In genomic region chr16:41124361-41124760, GRCm38 (mm10) we compare ENCODE assay signal across 29 mouse cellular contexts.
"Had no signal": no experiment of that assay in that cellular context is flagged by ENCODE, and none has a peak within 500 bp of the region (broad histone marks: within the 10 kb centered on the region; RNA-seq: fewer than 3 reads in every experiment).

No protein-coding gene starts in this region.

- H3K4me1 ChIP-seq: embryonic facial prominence, embryonic 12.5 days; embryonic facial prominence, embryonic 13.5 days; embryonic facial prominence, embryonic 15.5 days; forebrain, embryonic 12.5 days; forebrain, embryonic 13.5 days had no signal

- DNase-seq: cerebellum, adult 18-20 months; cerebellum, adult 2 months; cerebellum, adult 8-10 months; cerebellum, adult 9-10 months; cerebellum, adult 9-11 months; cerebellum, postnatal 10 days; cerebellum, postnatal 14 days; cerebellum, postnatal 25 days; cerebellum, postnatal 36 days; embryo, embryonic 11 days; forebrain, postnatal 0 days; gastrocnemius, adult 2 months; gastrocnemius, postnatal 10 days; gastrocnemius, postnatal 14 days; gastrocnemius, postnatal 25 days; gastrocnemius, postnatal 36 days; heart, adult 11 months; heart, adult 18-20 months; heart, adult 2 months had no signal

- H3K4me3 ChIP-seq: embryonic facial prominence, embryonic 10.5 days; embryonic facial prominence, embryonic 12.5 days; embryonic facial prominence, embryonic 13.5 days; embryonic facial prominence, embryonic 15.5 days; erythroblast, embryonic 14.5 days; forebrain, embryonic 10.5 days; forebrain, embryonic 12.5 days; forebrain, embryonic 13.5 days; gastrocnemius, adult 2 months; heart, adult 2 months had no signal

- ATAC-seq: forebrain, embryonic 13.5 days; forebrain, embryonic 14.5 days; forebrain, embryonic 16.5 days had no signal

- H3K27ac ChIP-seq: embryonic facial prominence, embryonic 10.5 days; embryonic facial prominence, embryonic 12.5 days; embryonic facial prominence, embryonic 13.5 days; embryonic facial prominence, embryonic 15.5 days; forebrain, embryonic 10.5 days; forebrain, embryonic 12.5 days; forebrain, embryonic 13.5 days; gastrocnemius, adult 2 months; heart, adult 2 months had no signal

- H3K27me3 ChIP-seq: embryonic facial prominence, embryonic 12.5 days; embryonic facial prominence, embryonic 13.5 days; embryonic facial prominence, embryonic 15.5 days; forebrain, embryonic 12.5 days; forebrain, embryonic 13.5 days had no signal

- H3K9me3 ChIP-seq: embryonic facial prominence, embryonic 10.5 days; embryonic facial prominence, embryonic 12.5 days; embryonic facial prominence, embryonic 13.5 days; embryonic facial prominence, embryonic 15.5 days; forebrain, embryonic 10.5 days; forebrain, embryonic 12.5 days; forebrain, embryonic 13.5 days had no signal

- H3K4me2 ChIP-seq: embryonic facial prominence, embryonic 12.5 days; embryonic facial prominence, embryonic 13.5 days; embryonic facial prominence, embryonic 15.5 days; forebrain, embryonic 12.5 days; forebrain, embryonic 13.5 days had no signal

- H3K9ac ChIP-seq: embryonic facial prominence, embryonic 12.5 days; embryonic facial prominence, embryonic 13.5 days; embryonic facial prominence, embryonic 15.5 days; forebrain, embryonic 12.5 days; forebrain, embryonic 13.5 days; forebrain, postnatal 0 days had no signal

- H3K36me3 ChIP-seq: embryonic facial prominence, embryonic 10.5 days; embryonic facial prominence, embryonic 12.5 days; embryonic facial prominence, embryonic 13.5 days; embryonic facial prominence, embryonic 15.5 days; forebrain, embryonic 10.5 days; forebrain, embryonic 12.5 days had no signal
